Mouse (Mus musculus) ES-Bruce4 (cell line): Measurements from ENCODE around the gene Lhpp.

Experiments
- CTCF ChIP-seq: IDR thresholded peaks from one replicate; pipeline ENCODE4 v1.8.1; 2011; ENCODE audit warnings: low read depth, low read length
- EP300 ChIP-seq: IDR thresholded peaks from 2 replicates; pipeline ENCODE4 v1.6.1; 2011; ENCODE audit warnings: low read depth, low read length; ENCODE audit not compliant: insufficient read depth
- POLR2A ChIP-seq: IDR thresholded peaks from one replicate; pipeline ENCODE4 v1.8.1; 2011; ENCODE audit warnings: low read length; ENCODE audit not compliant: insufficient read depth

DNA sequence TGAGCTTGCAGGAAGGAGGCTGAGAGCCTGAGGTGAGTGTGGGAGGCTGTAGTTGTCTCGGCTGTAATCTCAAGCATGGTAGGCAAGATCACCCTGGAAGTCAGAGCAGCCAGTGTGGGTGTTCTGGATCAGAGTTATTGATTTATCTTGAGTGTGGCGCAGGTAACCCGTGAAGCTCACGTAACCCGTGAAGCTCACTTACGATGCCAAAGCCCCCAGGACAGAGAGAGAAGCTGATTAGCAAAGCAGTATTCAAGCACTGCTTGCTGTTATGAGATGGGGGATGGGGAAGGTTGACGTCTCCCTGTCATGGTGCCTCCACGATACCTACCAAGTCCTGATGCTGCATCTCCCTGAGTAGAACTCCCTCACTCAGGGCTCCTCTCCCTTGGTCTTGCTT lies 9.1 kb downstream of the Lhpp start:
- TF ChIP-seq POLR2A (no peak), CTCF (no peak), EP300 (no peak)
